Mouse (Mus musculus) CH12.LX (cell line): ENCODE measurements around the gene Timeless.

Experiments used
- CTCF ChIP-seq, 2 experiments: IDR thresholded peaks in 1 of 2; conservative IDR thresholded peaks in 1 of 2; 2 replicates each; pipeline ENCODE4 v1.5.1; 2011 to 2012; ENCODE audit warnings: low read depth in 2 of 2, low read length in 2 of 2, improper control_type of control experiment in 1 of 2, inconsistent platforms in 1 of 2, mild to moderate bottlenecking in 1 of 2, moderate library complexity in 1 of 2
- EP300 ChIP-seq: IDR thresholded peaks from 2 replicates; pipeline ENCODE4 v1.6.1; 2011; ENCODE audit warnings: low read length, improper control_type of control experiment
- ETS1 ChIP-seq: conservative IDR thresholded peaks from 2 replicates; pipeline ENCODE4 v1.6.1; 2012; ENCODE audit warnings: low read depth, mild to moderate bottlenecking, inconsistent platforms, low read length, improper control_type of control experiment, moderate library complexity
- GABPA ChIP-seq: IDR thresholded peaks from 2 replicates; pipeline ENCODE4 v1.6.1; 2012; ENCODE audit warnings: low read depth, low read length, improper control_type of control experiment, inconsistent platforms; ENCODE audit not compliant: insufficient replicate concordance
- HCFC1 ChIP-seq: IDR thresholded peaks from 2 replicates; pipeline ENCODE4 v1.6.1; 2012; ENCODE audit warnings: low read depth, mild to moderate bottlenecking, inconsistent platforms, low read length, improper control_type of control experiment
- MAFK ChIP-seq: IDR thresholded peaks from 2 replicates; pipeline ENCODE4 v1.6.1; 2011; ENCODE audit warnings: low read length, improper control_type of control experiment; ENCODE audit not compliant: insufficient replicate concordance
- MAX ChIP-seq: IDR thresholded peaks from 2 replicates; pipeline ENCODE4 v1.6.1; 2011; ENCODE audit warnings: low read length, improper control_type of control experiment
- MEF2A ChIP-seq: IDR thresholded peaks from 2 replicates; pipeline ENCODE4 v1.6.1; 2014; ENCODE audit warnings: low read depth, mild to moderate bottlenecking, inconsistent platforms, low read length, improper control_type of control experiment, borderline replicate concordance
- NELFE ChIP-seq: IDR thresholded peaks from 2 replicates; pipeline ENCODE4 v1.6.1; 2011; ENCODE audit warnings: low read depth, low read length, improper control_type of control experiment
- NRF1 ChIP-seq: IDR thresholded peaks from 2 replicates; pipeline ENCODE4 v1.6.1; 2014; ENCODE audit warnings: low read depth, mild to moderate bottlenecking, inconsistent platforms, low read length, improper control_type of control experiment, moderate library complexity
- POLR2A ChIP-seq: IDR thresholded peaks from 2 replicates; pipeline ENCODE4 v1.6.1; 2011; ENCODE audit warnings: low read depth, mild to moderate bottlenecking, improper control_type of control experiment, low read length
- USF2 ChIP-seq: conservative IDR thresholded peaks from 2 replicates; pipeline ENCODE4 v1.6.1; 2011; ENCODE audit warnings: low read depth, low read length, improper control_type of control experiment
- ZMIZ1 ChIP-seq: IDR thresholded peaks from 2 replicates; pipeline ENCODE4 v1.6.1; 2012; ENCODE audit warnings: low read depth, mild to moderate bottlenecking, inconsistent platforms, low read length, improper control_type of control experiment

DNA sequence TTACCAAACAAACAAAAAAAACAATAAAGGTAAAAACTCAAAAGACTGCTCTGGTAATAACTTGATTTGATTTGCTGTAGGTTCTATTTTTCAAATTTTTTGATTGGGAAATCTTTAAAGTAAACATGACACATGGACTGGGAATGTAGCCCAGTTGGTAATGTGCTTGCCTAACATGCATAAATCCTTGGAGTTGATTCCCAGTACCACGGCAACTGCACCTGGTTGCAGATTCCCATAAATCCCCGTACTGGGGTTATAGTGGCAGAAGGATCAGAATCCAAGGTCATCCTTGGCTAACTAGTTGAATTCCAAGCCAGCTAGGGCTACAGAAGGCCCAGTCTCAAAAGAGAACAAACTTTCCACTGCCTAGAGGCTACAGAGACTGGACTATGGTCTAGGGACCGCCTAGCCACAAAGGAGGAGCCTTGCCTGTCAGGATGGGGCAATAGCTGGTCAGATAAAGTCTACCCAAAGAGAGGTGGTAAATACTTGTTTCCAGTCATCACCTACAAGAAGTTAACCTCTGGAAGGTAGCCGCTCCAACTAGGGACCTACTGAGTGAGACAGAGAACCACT lies 21.9 kb downstream of the Timeless start, which contains the start of gene Apon:
- TF ChIP-seq CTCF (conservative IDR thresholded peaks at IDR 0.05 in 1 of 2, IDR thresholded peaks at IDR 0.05 in 1 of 2; ENCODE audit: low read depth in 2 of 2, low read length in 2 of 2) (no peak), MAFK (no peak), POLR2A (no peak), NRF1 (no peak), ETS1 (no peak), EP300 (no peak), MEF2A (no peak), USF2 (no peak), HCFC1 (no peak), MAX (no peak), GABPA (no peak), ZMIZ1 (no peak), NELFE (no peak)
